Mouse (Mus musculus) naive thymus-derived CD4-positive, alpha-beta T cell, adult 2 months (primary cell): ENCODE results near the gene Epha2.

ENCODE experiments used
- DNase-seq: peaks from one replicate; pipeline ENCODE4 v3.0.0-alpha.2; 2011; ENCODE audit warnings: low read depth

Gene Epha2

GRCm38 (mm10) chr4:141329968-141330367 is 28.9 kb downstream of the Epha2 start:
- no peak for DNase-seq

- no peak for DNase-seq
Measured at GRCm38 (mm10) chr4:141331446-141331845, 30.4 kb downstream of the Epha2 start.

- no peak for DNase-seq
Measured at GRCm38 (mm10) chr4:141332258-141332657, 31.2 kb downstream of the Epha2 start.

- DNase-seq, result no peak
Measured at GRCm38 (mm10) chr4:141334695-141335094, 33.7 kb downstream of the Epha2 start.

- DNase-seq, result no peak
Measured at GRCm38 (mm10) chr4:141335263-141335796, 34.3 kb downstream of the Epha2 start.

GRCm38 (mm10) chr4:141336196-141336595 is 35.2 kb downstream of the Epha2 start:
- DNase-seq, result no peak

- no peak for DNase-seq
Measured at GRCm38 (mm10) chr4:141337986-141338385, 36.9 kb downstream of the Epha2 start.

- DNase-seq, result no peak
Measured at GRCm38 (mm10) chr4:141338853-141339252, 37.8 kb downstream of the Epha2 start.

GRCm38 (mm10) chr4:141341477-141341876 is 40.4 kb downstream of the Epha2 start:
- no peak for DNase-seq

- DNase-seq, result no peak
Measured at GRCm38 (mm10) chr4:141343515-141343914, 42.5 kb downstream of the Epha2 start.

GRCm38 (mm10) chr4:141345219-141345618 is 44.2 kb downstream of the Epha2 start:
- no peak for DNase-seq

- no peak for DNase-seq
Measured at GRCm38 (mm10) chr4:141347365-141347797, 46.3 kb downstream of the Epha2 start.

GRCm38 (mm10) chr4:141348616-141349015 is 47.6 kb downstream of the Epha2 start:
- no peak for DNase-seq

- DNase-seq, result no peak
Measured at GRCm38 (mm10) chr4:141350015-141350414, 49.0 kb downstream of the Epha2 start.

GRCm38 (mm10) chr4:141351972-141352371 is 50.9 kb downstream of the Epha2 start:
- no peak for DNase-seq

GRCm38 (mm10) chr4:141352986-141353385 is 51.9 kb downstream of the Epha2 start:
- no peak for DNase-seq

- DNase-seq, result no peak
Measured at GRCm38 (mm10) chr4:141353868-141354267, 52.8 kb downstream of the Epha2 start.

GRCm38 (mm10) chr4:141357811-141358210 is 56.8 kb downstream of the Epha2 start:
- DNase-seq, result no peak

GRCm38 (mm10) chr4:141359222-141359621 is 58.2 kb downstream of the Epha2 start:
- no peak for DNase-seq

GRCm38 (mm10) chr4:141360846-141361245 is 59.8 kb downstream of the Epha2 start:
- peak; percentile 60 for DNase-seq

GRCm38 (mm10) chr4:141362937-141363548 is 62.0 kb downstream of the Epha2 start:
- DNase-seq, result peak; percentile 85

GRCm38 (mm10) chr4:141365126-141365525 is 64.1 kb downstream of the Epha2 start:
- no peak for DNase-seq

- DNase-seq, result no peak
Measured at GRCm38 (mm10) chr4:141365876-141366275, 64.8 kb downstream of the Epha2 start.
